In the genomic region with DNA sequence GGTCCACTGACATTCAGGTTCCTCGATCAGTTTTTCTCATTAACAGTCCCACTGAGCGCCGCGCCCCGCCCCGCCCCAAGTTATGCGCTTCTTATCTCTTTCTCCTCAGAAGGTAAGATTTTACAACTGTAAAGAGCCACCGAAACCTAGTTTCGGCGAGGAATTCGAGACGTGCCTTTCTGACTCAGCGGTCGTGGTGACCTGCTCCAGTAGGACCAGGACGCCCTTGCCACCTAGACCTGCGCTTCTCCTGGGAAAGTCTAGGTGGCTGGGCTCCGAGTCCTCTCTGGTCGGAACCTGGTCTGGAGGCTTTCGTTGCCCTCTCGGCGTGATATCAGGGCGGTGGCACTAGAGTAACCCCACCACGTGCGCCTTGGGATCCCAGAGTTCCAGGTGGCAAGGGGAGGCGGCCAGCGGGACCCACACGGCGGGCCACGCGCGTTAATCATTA, we compare ENCODE assay signal across 8 mouse cellular contexts. TPM values are rescaled to one million over a fixed set of nuclear protein-coding genes. Genes with fewer than 3 reads are reported as not detected.
DNase-seq lines count a peak whose midpoint lies in the region; ATAC-seq and TF ChIP-seq lines count a peak whose summit lies in the region.

No protein-coding gene starts in this region.

- 0 out of 2 replicates have a peak, but pooled peaks have one; percentile 23 for ATAC-seq in hindbrain, embryonic 12.5 days (ENCODE audit: low FRiP score)

- peaks cover 76% of the 10 kb centered on the region for H3K27me3 ChIP-seq in hindbrain, embryonic 12.5 days
- H3K27me3 ChIP-seq in midbrain, embryonic 10.5 days (ENCODE audit: low read depth, poor library complexity, severe bottlenecking) = peaks cover 88% of the 10 kb centered on the region

- H3K4me3 ChIP-seq in left cerebral cortex, adult 2 months = peak overlapping the region; percentile 69
- peak overlapping the region; percentile 93 for H3K4me3 ChIP-seq in bone marrow, adult 2 months (replicated peaks; ENCODE audit: control insufficient read depth, low read depth, low read length)
- peak overlapping the region; percentile 58 for H3K4me3 ChIP-seq in hindbrain, embryonic 12.5 days
- H3K4me3 ChIP-seq in midbrain, embryonic 10.5 days = peak overlapping the region; percentile 78

- no peaks in the 10 kb centered on the region for H3K36me3 ChIP-seq in hindbrain, embryonic 12.5 days
- H3K36me3 ChIP-seq in midbrain, embryonic 10.5 days = no peaks in the 10 kb centered on the region

- intact Hi-C loops in left cerebral cortex, adult 2 months (cut with DNase I) = no loop called here
- intact Hi-C loops in left cerebral cortex, postnatal 25 days (cut with DNase I) = no loop called here

- H3K9me3 ChIP-seq in hindbrain, embryonic 12.5 days (replicated peaks) = no peaks in the 10 kb centered on the region
- no peaks in the 10 kb centered on the region for H3K9me3 ChIP-seq in midbrain, embryonic 10.5 days (replicated peaks)

- peak overlapping the region; percentile 67; the same call in 1 of the 2 replicates for H3K27ac ChIP-seq in left cerebral cortex, adult 2 months
- H3K27ac ChIP-seq in bone marrow, adult 2 months (ENCODE audit: control insufficient read depth, insufficient read depth, low read depth, low read length, poor library complexity) = peak overlapping the region; percentile 96
- H3K27ac ChIP-seq in hindbrain, embryonic 12.5 days = no peak overlapping the region
- H3K27ac ChIP-seq in midbrain, embryonic 10.5 days (replicated peaks) = peak overlapping the region; percentile 81

- no peak for TF ChIP-seq CTCF in left cerebral cortex, adult 2 months (IDR thresholded peaks at IDR 0.05)
- TF ChIP-seq CTCF in bone marrow, adult 2 months (IDR thresholded peaks at IDR 0.05; ENCODE audit: control insufficient read depth, insufficient read depth, low read length) = no peak

- peak overlapping the region; percentile 86 for H3K4me2 ChIP-seq in hindbrain, embryonic 12.5 days (replicated peaks)

- DNase-seq in left cerebral cortex, adult 2 months (ENCODE audit: extremely low spot score in 1 of 2, low spot score in 2 of 2) = no peak
- no peak for DNase-seq in left cerebral cortex, postnatal 25 days (ENCODE audit: low spot score in 2 of 2)
- DNase-seq in midbrain, embryonic 10.5 days (ENCODE audit: low spot score) = no peak
- no peak for DNase-seq in urinary bladder, postnatal 10 days (ENCODE audit: low spot score)
- DNase-seq in Muller cell, postnatal 12 days (ENCODE audit: inconsistent ontology term) = no peak
- DNase-seq in ovary, postnatal 36 days (ENCODE audit: low spot score) = no peak

- WGBS in bone marrow, adult 2 months = under 1% methylated on average over 31 of the region's 31 CpGs
- under 1% methylated on average over 31 of the region's 31 CpGs for WGBS in hindbrain, embryonic 12.5 days
- under 1% methylated on average over 31 of the region's 31 CpGs for WGBS in midbrain, embryonic 10.5 days

- TF ChIP-seq POLR2A in bone marrow, adult 2 months (IDR thresholded peaks at IDR 0.05; ENCODE audit: borderline replicate concordance, control insufficient read depth, low read depth, low read length) = no peak

- H3K9ac ChIP-seq in hindbrain, embryonic 12.5 days = peak overlapping the region; percentile 58

- H3K4me1 ChIP-seq in bone marrow, adult 2 months (ENCODE audit: control insufficient read depth, insufficient read depth, low read length) = peaks cover 10% of the 10 kb centered on the region
- H3K4me1 ChIP-seq in hindbrain, embryonic 12.5 days = peaks cover 18% of the 10 kb centered on the region
- H3K4me1 ChIP-seq in midbrain, embryonic 10.5 days = peaks cover 38% of the 10 kb centered on the region

RNA-seq across cellular contexts. Expression of a gene that starts 2.3 kb away (rescaled TPM):
- total RNA-seq in left cerebral cortex, adult 2 months (2021) = 10 to 100 TPM; 15.0 to 15.2 TPM
- total RNA-seq in left cerebral cortex, postnatal 25 days (2021) = 10 to 100 TPM; 11.4 to 11.9 TPM
- polyA plus RNA-seq in bone marrow, adult 2 months (2011; ENCODE audit: insufficient read depth, insufficient read length, low replicate concordance, missing spikeins) = 9.6 and 24.0 TPM in 2 replicates
- 3.0 and 3.6 TPM in 2 replicates for polyA plus RNA-seq in hindbrain, embryonic 12.5 days (2016; fragmentation: Nextera tagmentation; extraction: Ambion mirVana)
- polyA plus RNA-seq in midbrain, embryonic 10.5 days (2016; fragmentation: Nextera tagmentation; extraction: Ambion mirVana) = 1.1 and 1.5 TPM in 2 replicates
